Mouse (Mus musculus) intestine, embryonic 14.5 days (tissue): Measurements from ENCODE around the gene Zbtb20. TPM values are rescaled to one million over a fixed set of nuclear protein-coding genes. Genes with fewer than 3 reads are reported as not detected.

Source experiments
- ATAC-seq: fragments of 200-750 bp; cut with Nextera tagmentation; replicated peaks from 2 replicates; pipeline ENCODE4 v1.8.0; 2017; ENCODE audit warnings: low read depth, moderate number of reproducible peaks, moderate TSS enrichment, moderate library complexity; ENCODE audit not compliant: low FRiP score, low TSS enrichment
- DNase-seq: peaks from one replicate; pipeline ENCODE4 v3.0.0-alpha.2; 2018; ENCODE audit warnings: low spot score
- H3K27ac ChIP-seq: fragments of 300-500 bp; sonication (generic); 2 replicates; pipeline ENCODE4 v1.5.1; 2014; ENCODE audit warnings: low read depth, mild to moderate bottlenecking, control low read depth
- H3K27me3 ChIP-seq: fragments of 300-500 bp; sonication (generic); replicated peaks from 2 replicates; pipeline ENCODE4 v1.6.1; 2014; ENCODE audit warnings: low read length, control low read depth; ENCODE audit not compliant: control insufficient read depth, insufficient read depth
- H3K36me3 ChIP-seq: fragments of 300-500 bp; sonication (generic); 2 replicates; pipeline ENCODE4 v1.6.1; 2014; ENCODE audit warnings: low read length, control low read depth; ENCODE audit not compliant: control insufficient read depth, insufficient read depth
- H3K4me1 ChIP-seq: fragments of 300-500 bp; sonication (generic); replicated peaks from 2 replicates; pipeline ENCODE4 v1.6.1; 2014; ENCODE audit warnings: low read length, control low read depth, mixed read lengths; ENCODE audit not compliant: control insufficient read depth, insufficient read depth
- H3K4me2 ChIP-seq: fragments of 300-500 bp; sonication (generic); 2 replicates; pipeline ENCODE4 v1.6.1; 2014; ENCODE audit warnings: low read length
- H3K4me3 ChIP-seq: fragments of 300-500 bp; sonication (generic); 2 replicates; pipeline ENCODE4 v1.5.1; 2014; ENCODE audit warnings: low read depth, low read length, control low read depth, mixed read lengths
- H3K9ac ChIP-seq: fragments of 300-500 bp; sonication (generic); 2 replicates; pipeline ENCODE4 v1.6.1; 2014; ENCODE audit warnings: mild to moderate bottlenecking, low read length
- H3K9me3 ChIP-seq: fragments of 300-500 bp; sonication (generic); 2 replicates; pipeline ENCODE4 v1.6.1; 2016; ENCODE audit warnings: low read length, control low read depth; ENCODE audit not compliant: control insufficient read depth
- WGBS: fragments of 180-500 bp; shearing (Covaris S2); extraction: QIAGEN DNeasy Blood & Tissue Kit; methylation state at CpG from one replicate; pipeline ENCODE4 v1.1.7; 2014; 5-methylcytosine and 5-hydroxymethylcytosine counted together
- polyA plus RNA-seq: library from polyadenylated mRNA; unstranded; fragments of >200 nt; fragmentation: Nextera tagmentation; extraction: Ambion mirVana; gene quantifications from 2 replicates; pipeline ENCODE4 v1.2.1, GENCODE M21; 2014

The Zbtb20 gene
- polyA plus RNA-seq, 1 experiment from 2014 or later = 27.3 TPM

DNA sequence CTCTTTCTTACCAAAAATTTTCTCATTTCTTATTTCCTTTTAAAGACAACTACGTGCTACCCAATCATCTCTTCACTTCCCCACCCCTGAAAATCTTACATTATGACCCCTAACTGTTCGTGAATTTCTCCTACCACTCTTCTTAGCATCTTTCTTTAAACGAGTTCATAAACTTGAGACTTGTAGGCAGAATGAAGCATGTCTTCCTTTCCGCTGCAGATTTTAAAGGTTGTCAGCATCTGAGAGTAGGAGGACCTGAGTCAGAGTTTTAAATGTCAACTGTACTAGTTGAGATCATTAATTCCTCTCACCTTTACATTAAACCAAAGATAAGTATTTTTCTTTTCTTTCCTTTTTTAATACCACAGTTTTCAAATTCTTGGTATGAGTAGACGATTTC, 753.0 kb downstream of the Zbtb20 start:
- no peak for DNase-seq
- Histone ChIP-seq H3K9me3 (no peaks in the 10 kb centered on the region), H3K4me3 (no peak overlapping the region), H3K27me3 (no peaks in the 10 kb centered on the region), H3K27ac (no peak overlapping the region), H3K36me3 (no peaks in the 10 kb centered on the region), H3K4me2 (no peak overlapping the region), H3K4me1 (peaks cover 2% of the 10 kb centered on the region; the same call in 1 of the 2 replicates), H3K9ac (no peak overlapping the region)
- no peak for ATAC-seq
- 79% methylated on average over 5 of the region's 5 CpGs for WGBS

DNA sequence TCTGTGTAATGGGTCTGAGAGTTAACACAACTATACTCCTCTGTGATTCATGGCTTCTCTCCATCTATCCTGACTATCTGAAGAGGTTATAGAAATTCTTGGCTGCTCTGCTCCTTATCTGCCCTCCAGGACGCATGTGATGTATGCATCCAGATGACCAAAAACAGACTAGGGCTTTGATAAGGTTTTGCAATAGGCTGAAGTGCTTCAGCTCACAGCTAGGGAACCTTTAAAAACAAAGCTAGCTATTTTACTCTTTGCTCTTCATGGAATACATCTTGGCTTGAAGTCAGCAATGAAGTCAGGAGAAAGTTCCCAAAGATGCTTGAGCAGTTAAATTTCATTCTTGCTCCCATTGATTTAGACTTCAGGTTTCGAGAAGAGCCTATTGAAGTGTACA, 756.1 kb downstream of the Zbtb20 start:
- H3K9ac ChIP-seq = no peak overlapping the region
- no peak overlapping the region for H3K4me3 ChIP-seq
- H3K4me2 ChIP-seq = no peak overlapping the region
- no peak overlapping the region for H3K27ac ChIP-seq
- H3K36me3 ChIP-seq = no peaks in the 10 kb centered on the region
- ATAC-seq (no peak), DNase-seq (no peak)
- WGBS = 82% methylated on average over 2 of the region's 2 CpGs
- no peaks in the 10 kb centered on the region for H3K9me3 ChIP-seq
- no peaks in the 10 kb centered on the region for H3K27me3 ChIP-seq
- H3K4me1 ChIP-seq = no peaks in the 10 kb centered on the region

GRCm38 (mm10) chr16:43634037-43634436, 758.4 kb downstream of the Zbtb20 start:
- Histone ChIP-seq H3K9ac (no peak overlapping the region), H3K4me2 (no peak overlapping the region), H3K27ac (no peak overlapping the region), H3K36me3 (no peaks in the 10 kb centered on the region), H3K9me3 (no peaks in the 10 kb centered on the region), H3K27me3 (no peaks in the 10 kb centered on the region), H3K4me1 (no peaks in the 10 kb centered on the region), H3K4me3 (no peak overlapping the region)
- 87% methylated on average over 7 of the region's 7 CpGs for WGBS
- no peak for DNase-seq
- ATAC-seq = no peak

DNA sequence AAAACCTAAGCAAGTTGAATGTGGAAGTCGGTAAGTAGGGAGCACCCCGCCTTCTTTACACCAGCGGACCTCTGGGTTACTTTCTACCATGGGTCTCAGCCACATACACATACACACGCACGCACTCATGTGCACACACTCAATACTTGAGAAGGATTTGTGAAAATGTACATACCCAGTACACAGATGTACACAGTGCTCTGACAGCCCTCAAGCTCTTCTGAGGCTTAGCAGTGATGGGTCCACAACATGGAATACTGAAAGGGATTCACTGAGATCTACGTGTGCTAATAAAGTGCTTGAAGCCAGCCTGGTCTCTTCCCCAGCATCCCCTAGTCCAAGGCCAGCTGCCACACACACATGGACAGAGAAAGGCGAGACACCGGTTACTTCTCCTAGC, 761.6 kb downstream of the Zbtb20 start:
- Histone ChIP-seq H3K4me3 (no peak overlapping the region), H3K9ac (no peak overlapping the region), H3K36me3 (no peaks in the 10 kb centered on the region), H3K4me1 (no peaks in the 10 kb centered on the region), H3K27ac (no peak overlapping the region), H3K4me2 (no peak overlapping the region), H3K9me3 (no peaks in the 10 kb centered on the region), H3K27me3 (no peaks in the 10 kb centered on the region)
- ATAC-seq = no peak
- WGBS = 92% methylated on average over 8 of the region's 8 CpGs
- DNase-seq = no peak

DNA sequence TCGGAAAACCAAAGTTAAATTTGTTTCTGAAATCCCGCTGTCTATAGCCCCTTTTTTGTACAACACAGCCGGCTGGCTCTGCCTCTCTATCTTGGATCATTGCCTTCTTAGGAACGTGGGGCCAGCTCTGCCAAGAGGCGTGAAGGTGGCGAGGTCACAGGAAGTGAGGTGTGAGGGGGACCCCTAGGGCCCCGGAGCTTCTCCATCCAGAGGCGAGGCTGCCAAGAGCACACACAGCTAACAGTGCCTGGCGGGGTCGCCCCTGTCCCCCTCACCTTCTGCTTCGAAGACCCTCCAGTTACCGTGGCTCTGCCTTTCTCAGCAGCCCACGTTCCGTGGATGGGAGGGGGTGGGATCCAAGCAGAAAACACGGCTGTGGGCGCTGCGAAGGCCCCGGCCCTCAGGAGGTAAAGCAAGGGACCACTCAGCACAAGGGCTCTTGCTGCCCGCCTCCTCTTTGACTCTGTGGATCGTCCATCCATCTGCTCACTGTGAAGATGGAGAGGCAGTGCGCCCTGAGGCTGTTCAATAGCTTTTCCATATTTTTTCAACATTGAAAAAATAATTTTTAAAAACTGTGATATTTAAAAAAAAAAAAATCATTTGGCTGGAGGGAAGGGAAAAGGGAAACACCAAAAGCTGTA, 762.8 kb downstream of the Zbtb20 start:
- Histone ChIP-seq H3K27me3 (no peaks in the 10 kb centered on the region), H3K4me2 (no peak overlapping the region), H3K36me3 (no peaks in the 10 kb centered on the region), H3K9me3 (no peaks in the 10 kb centered on the region), H3K27ac (no peak overlapping the region), H3K4me1 (no peaks in the 10 kb centered on the region), H3K4me3 (no peak overlapping the region), H3K9ac (no peak overlapping the region)
- DNase-seq = no peak
- WGBS = 78% methylated on average over 21 of the region's 21 CpGs
- ATAC-seq = no peak

DNA sequence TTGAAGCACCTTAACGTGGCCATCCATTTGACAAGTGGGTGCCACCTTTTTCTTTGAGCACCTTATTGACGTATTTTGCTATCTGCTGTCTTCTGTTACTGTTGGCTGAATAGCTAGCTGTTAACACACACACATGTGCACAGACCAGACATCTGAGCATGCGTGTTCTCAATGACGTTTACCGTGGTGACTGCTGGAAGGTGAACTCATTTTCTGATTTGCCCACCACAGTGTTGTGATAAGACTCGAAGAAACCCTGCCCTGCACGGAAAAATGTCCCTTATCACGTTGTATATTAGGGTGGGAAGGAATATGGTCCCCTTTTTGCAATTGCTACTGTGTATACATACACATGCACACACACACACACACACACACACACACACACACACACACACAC, 765.5 kb downstream of the Zbtb20 start:
- DNase-seq (no peak), ATAC-seq (no peak)
- WGBS = 80% methylated on average over 8 of the region's 8 CpGs
- Histone ChIP-seq H3K9me3 (no peaks in the 10 kb centered on the region), H3K4me3 (no peak overlapping the region), H3K36me3 (no peaks in the 10 kb centered on the region), H3K27ac (no peak overlapping the region), H3K4me2 (no peak overlapping the region), H3K27me3 (no peaks in the 10 kb centered on the region), H3K4me1 (no peaks in the 10 kb centered on the region), H3K9ac (no peak overlapping the region)

DNA sequence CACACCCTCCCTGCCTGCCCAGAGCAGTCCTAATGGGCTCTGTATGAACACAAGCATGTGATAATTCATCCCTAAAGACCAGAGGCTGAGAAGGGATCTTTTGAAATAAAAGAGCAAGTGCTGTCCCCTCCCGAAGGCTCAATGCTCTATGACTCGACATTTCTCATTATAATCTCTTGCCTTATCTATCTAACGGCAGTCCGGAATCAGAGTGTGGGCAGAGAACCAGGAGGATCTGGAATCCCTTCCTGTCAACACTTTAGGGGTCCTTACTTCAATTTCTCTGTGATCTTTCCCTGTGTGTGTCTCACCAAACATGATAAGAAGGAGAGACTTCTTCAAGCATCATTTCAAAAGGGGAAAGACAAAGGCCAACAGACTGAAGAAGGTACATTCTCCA, 770.2 kb downstream of the Zbtb20 start:
- H3K27ac ChIP-seq = no peak overlapping the region
- H3K4me1 ChIP-seq = no peaks in the 10 kb centered on the region
- no peaks in the 10 kb centered on the region for H3K9me3 ChIP-seq
- H3K4me2 ChIP-seq = no peak overlapping the region
- no peak overlapping the region for H3K4me3 ChIP-seq
- no peak overlapping the region for H3K9ac ChIP-seq
- 57% methylated on average over 4 of the region's 4 CpGs for WGBS
- DNase-seq = no peak
- no peaks in the 10 kb centered on the region for H3K36me3 ChIP-seq
- no peak for ATAC-seq
- H3K27me3 ChIP-seq = no peaks in the 10 kb centered on the region

DNA sequence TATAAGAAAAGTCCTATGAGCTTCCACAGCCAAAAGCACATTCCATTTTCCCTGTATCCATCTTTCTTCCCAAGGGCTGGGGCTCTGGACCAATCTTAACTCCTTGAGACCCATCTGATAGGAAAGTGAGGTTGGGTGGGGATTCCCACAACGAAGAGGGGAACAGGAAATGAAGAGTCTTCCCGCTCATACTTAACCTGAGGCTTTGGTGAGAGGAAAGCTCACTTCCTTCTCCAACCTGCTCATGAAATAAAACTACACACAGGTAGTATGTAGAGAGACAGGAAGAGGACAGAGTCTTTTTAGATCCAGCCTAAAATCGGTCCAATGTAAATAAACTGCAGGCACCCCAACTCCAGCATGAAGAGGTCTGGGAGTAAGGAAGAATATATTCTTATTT, 771.3 kb downstream of the Zbtb20 start:
- H3K4me1 ChIP-seq = no peaks in the 10 kb centered on the region
- no peaks in the 10 kb centered on the region for H3K27me3 ChIP-seq
- no peaks in the 10 kb centered on the region for H3K36me3 ChIP-seq
- no peak overlapping the region for H3K27ac ChIP-seq
- H3K9me3 ChIP-seq = no peaks in the 10 kb centered on the region
- no peak for ATAC-seq
- H3K9ac ChIP-seq = no peak overlapping the region
- WGBS = 86% methylated on average over 3 of the region's 3 CpGs
- H3K4me2 ChIP-seq = no peak overlapping the region
- DNase-seq = no peak
- H3K4me3 ChIP-seq = no peak overlapping the region

- ATAC-seq (no peak), DNase-seq (no peak)
- no peak overlapping the region for H3K4me2 ChIP-seq
- no peak overlapping the region for H3K4me3 ChIP-seq
- H3K27ac ChIP-seq = no peak overlapping the region
- H3K9me3 ChIP-seq = no peaks in the 10 kb centered on the region
- H3K36me3 ChIP-seq = no peaks in the 10 kb centered on the region
- H3K27me3 ChIP-seq = no peaks in the 10 kb centered on the region
- no peaks in the 10 kb centered on the region for H3K4me1 ChIP-seq
- no peak overlapping the region for H3K9ac ChIP-seq
- WGBS = 93% methylated on average over 1 of the region's 1 CpGs
Measured at GRCm38 (mm10) chr16:43647641-43648040, 772.0 kb downstream of the Zbtb20 start.
